Mouse (Mus musculus) cerebellum, adult 9-11 months (tissue): ENCODE data around the gene Cyp2j13.
A peak's percentile ranks its signal among the peaks of the same experiment; 100 is the strongest.
"Not testable (repeated sequence)": the region's sequence is repeated elsewhere in the genome, so short reads cannot be mapped to it uniquely, and the experiment has no call there.

Experiments used
- DNase-seq: peaks from one replicate; pipeline ENCODE4 v3.0.0; 2022

The Cyp2j13 gene

GRCm38 (mm10) chr4:96077261-96078125 is at the start of gene Cyp2j13:
Gene Cyp2j13, minus strand, starts transcription at chr4:96077546.
- peak; percentile 80 for DNase-seq

- DNase-seq, result no peak
Observed at GRCm38 (mm10) chr4:96096841-96097240, 19.5 kb upstream of the Cyp2j13 start.

GRCm38 (mm10) chr4:96091869-96092268 is 14.5 kb upstream of the Cyp2j13 start:
- DNase-seq, result no peak

GRCm38 (mm10) chr4:96089356-96090048 is 12.2 kb upstream of the Cyp2j13 start:
- DNase-seq, result not testable (repeated sequence)

- DNase-seq, result no peak
Observed at GRCm38 (mm10) chr4:96078308-96078707, 962 bp upstream of the Cyp2j13 start.

- DNase-seq, result no peak
Observed at GRCm38 (mm10) chr4:96062045-96062444, 15.3 kb downstream of the Cyp2j13 start.

GRCm38 (mm10) chr4:96060106-96060505 is 17.2 kb downstream of the Cyp2j13 start:
- no peak for DNase-seq

GRCm38 (mm10) chr4:96028412-96028811 is 48.9 kb downstream of the Cyp2j13 start:
- peak; percentile 15 for DNase-seq

GRCm38 (mm10) chr4:96022803-96023202 is 54.5 kb downstream of the Cyp2j13 start:
- no peak for DNase-seq

- DNase-seq, result no peak
Observed at GRCm38 (mm10) chr4:96016875-96017274, 60.5 kb downstream of the Cyp2j13 start.

GRCm38 (mm10) chr4:95982221-95982620 is 95.1 kb downstream of the Cyp2j13 start:
- not testable (repeated sequence) for DNase-seq
